Mouse (Mus musculus) MEL (cell line): ENCODE data around the gene Spdef. TPM values are rescaled to one million over a fixed set of nuclear protein-coding genes. Genes with fewer than 3 reads are reported as not detected.

Experiments used
- DNase-seq: peaks from one replicate; pipeline ENCODE4 v3.0.0; 2011; ENCODE audit warnings: low read depth, low spot score
- H3K27ac ChIP-seq: 2 replicates; pipeline ENCODE4 v1.5.1; 2012; ENCODE audit warnings: low read depth, mild to moderate bottlenecking, control low read depth, low read length, moderate library complexity; ENCODE audit not compliant: control insufficient read depth
- H3K27me3 ChIP-seq, 2 experiments: fragments of 150-350 bp in 1 of 2; sonication (generic) in 1 of 2; 2 replicates each; pipeline ENCODE4 v1.6.1; 2012; ENCODE audit warnings: low read length in 2 of 2, mild to moderate bottlenecking in 2 of 2, improper control_type of control experiment in 1 of 2, moderate library complexity in 1 of 2; ENCODE audit not compliant: insufficient read depth in 2 of 2, control insufficient read depth in 1 of 2
- H3K36me3 ChIP-seq, 2 experiments: 2 replicates each; pipeline ENCODE4 v1.6.1; 2012 to 2014; ENCODE audit warnings: low read length in 2 of 2, improper control_type of control experiment in 1 of 2, inconsistent platforms in 1 of 2, mild to moderate bottlenecking in 1 of 2; ENCODE audit not compliant: insufficient read depth in 2 of 2, control insufficient read depth in 1 of 2
- H3K4me1 ChIP-seq, 2 experiments: fragments of 150-350 bp in 1 of 2; sonication (generic) in 1 of 2; 2 replicates each; pipeline ENCODE4 v1.6.1; 2012; ENCODE audit warnings: low read length in 2 of 2, improper control_type of control experiment in 1 of 2, mild to moderate bottlenecking in 1 of 2; ENCODE audit not compliant: insufficient read depth in 2 of 2, control insufficient read depth in 1 of 2
- H3K4me3 ChIP-seq, 2 experiments: fragments of 150-350 bp in 1 of 2; sonication (generic) in 1 of 2; 2 replicates each; pipeline ENCODE4 v1.5.1; 2012; ENCODE audit warnings: low read depth in 2 of 2, low read length in 2 of 2, mild to moderate bottlenecking in 2 of 2, moderate library complexity in 2 of 2, control low read depth in 1 of 2, improper control_type of control experiment in 1 of 2; ENCODE audit not compliant: control insufficient read depth in 1 of 2, insufficient read depth in 1 of 2
- H3K79me2 ChIP-seq: 2 replicates; pipeline ENCODE4 v1.6.1; 2012; ENCODE audit warnings: mild to moderate bottlenecking, low read length, moderate library complexity; ENCODE audit not compliant: control insufficient read depth, poor library complexity, insufficient read depth
- H3K9ac ChIP-seq: 2 replicates; pipeline ENCODE4 v1.6.1; 2012; ENCODE audit warnings: low read depth, mild to moderate bottlenecking, control low read depth, low read length, moderate library complexity; ENCODE audit not compliant: control insufficient read depth, poor library complexity, severe bottlenecking
- H3K9me3 ChIP-seq: fragments of 150-350 bp; sonication (generic); replicated peaks from 2 replicates; pipeline ENCODE4 v1.6.1; 2012; ENCODE audit warnings: mild to moderate bottlenecking, low read length, improper control_type of control experiment, moderate library complexity; ENCODE audit not compliant: insufficient read depth
- CHD1 ChIP-seq: IDR thresholded peaks from 2 replicates; pipeline ENCODE4 v1.6.1; 2012; ENCODE audit warnings: low read depth, mild to moderate bottlenecking, inconsistent platforms, low read length, improper control_type of control experiment
- CHD2 ChIP-seq: IDR thresholded peaks from 2 replicates; pipeline ENCODE4 v1.6.1; 2011; ENCODE audit warnings: low read length, improper control_type of control experiment
- E2F4 ChIP-seq: IDR thresholded peaks from 2 replicates; pipeline ENCODE4 v1.6.1; 2011; ENCODE audit warnings: low read depth, low read length, improper control_type of control experiment, borderline replicate concordance
- ETS1 ChIP-seq: IDR thresholded peaks from 2 replicates; pipeline ENCODE4 v1.6.1; 2012; ENCODE audit warnings: low read depth, mild to moderate bottlenecking, inconsistent platforms, low read length, improper control_type of control experiment, moderate library complexity
- GATA1 ChIP-seq: IDR thresholded peaks from 2 replicates; pipeline ENCODE4 v1.6.1; 2011; ENCODE audit warnings: low read depth, low read length, improper control_type of control experiment
- HCFC1 ChIP-seq: IDR thresholded peaks from 2 replicates; pipeline ENCODE4 v1.6.1; 2012; ENCODE audit warnings: low read depth, mild to moderate bottlenecking, inconsistent platforms, low read length, improper control_type of control experiment, moderate library complexity
- JUND ChIP-seq: IDR thresholded peaks from 2 replicates; pipeline ENCODE4 v1.6.1; 2011; ENCODE audit warnings: low read depth, mild to moderate bottlenecking, improper control_type of control experiment, low read length
- MAX ChIP-seq: IDR thresholded peaks from 2 replicates; pipeline ENCODE4 v1.6.1; 2011; ENCODE audit warnings: low read length, improper control_type of control experiment
- MAZ ChIP-seq: IDR thresholded peaks from 2 replicates; pipeline ENCODE4 v1.6.1; 2012; ENCODE audit warnings: low read depth, mild to moderate bottlenecking, inconsistent platforms, low read length, improper control_type of control experiment
- MEF2A ChIP-seq: IDR thresholded peaks from 2 replicates; pipeline ENCODE4 v1.6.1; 2014; ENCODE audit warnings: low read depth, mild to moderate bottlenecking, inconsistent platforms, low read length, improper control_type of control experiment; ENCODE audit not compliant: poor library complexity, insufficient replicate concordance, severe bottlenecking; ENCODE audit errors: extremely low read depth
- MYC ChIP-seq: IDR thresholded peaks from 2 replicates; pipeline ENCODE4 v1.6.1; 2011; ENCODE audit warnings: low read depth, mild to moderate bottlenecking, low read length, improper control_type of control experiment, moderate library complexity
- POLR2AphosphoS2 ChIP-seq: IDR thresholded peaks from 2 replicates; pipeline ENCODE4 v1.6.1; 2011; ENCODE audit warnings: low read length, improper control_type of control experiment
- RAD21 ChIP-seq: IDR thresholded peaks from 2 replicates; pipeline ENCODE4 v1.6.1; 2011; ENCODE audit warnings: mild to moderate bottlenecking, low read depth, low read length, improper control_type of control experiment
- SMC3 ChIP-seq: IDR thresholded peaks from 2 replicates; pipeline ENCODE4 v1.6.1; 2011; ENCODE audit warnings: low read depth, low read length, improper control_type of control experiment
- TAL1 ChIP-seq: IDR thresholded peaks from 2 replicates; pipeline ENCODE4 v1.6.1; 2012; ENCODE audit warnings: mild to moderate bottlenecking, inconsistent platforms, low read length, moderate library complexity, mixed read lengths
- TCF12 ChIP-seq: IDR thresholded peaks from 2 replicates; pipeline ENCODE4 v1.6.1; 2014; ENCODE audit warnings: low read depth, mild to moderate bottlenecking, inconsistent platforms, low read length, improper control_type of control experiment, moderate library complexity
- UBTF ChIP-seq: IDR thresholded peaks from 2 replicates; pipeline ENCODE4 v1.6.1; 2012; ENCODE audit warnings: low read depth, mild to moderate bottlenecking, inconsistent platforms, low read length, improper control_type of control experiment, moderate library complexity, borderline replicate concordance; ENCODE audit not compliant: insufficient read depth
- USF1 ChIP-seq: IDR thresholded peaks from 2 replicates; pipeline ENCODE4 v1.6.1; 2014; ENCODE audit warnings: low read depth, mild to moderate bottlenecking, inconsistent platforms, low read length, improper control_type of control experiment, moderate library complexity
- USF2 ChIP-seq, 2 experiments: IDR thresholded peaks; 2 replicates each; pipeline ENCODE4 v1.6.1; 2011 to 2012; ENCODE audit warnings: improper control_type of control experiment in 2 of 2, low read length in 2 of 2, borderline replicate concordance in 1 of 2, inconsistent platforms in 1 of 2, low read depth in 1 of 2, mild to moderate bottlenecking in 1 of 2; ENCODE audit not compliant: insufficient read depth in 1 of 2
- ZC3H11A ChIP-seq: IDR thresholded peaks from 2 replicates; pipeline ENCODE4 v1.6.1; 2012; ENCODE audit warnings: low read depth, mild to moderate bottlenecking, inconsistent platforms, low read length, improper control_type of control experiment
- ZMIZ1 ChIP-seq: IDR thresholded peaks from 2 replicates; pipeline ENCODE4 v1.6.1; 2012; ENCODE audit warnings: low read depth, mild to moderate bottlenecking, inconsistent platforms, low read length, improper control_type of control experiment, moderate library complexity
- ZNF384 ChIP-seq: IDR thresholded peaks from 2 replicates; pipeline ENCODE4 v1.6.1; 2012; ENCODE audit warnings: low read depth, mild to moderate bottlenecking, inconsistent platforms, low read length, improper control_type of control experiment
- polyA plus RNA-seq, 2 experiments: library from polyadenylated mRNA; stranded (reverse) in 1 of 2; unstranded in 1 of 2; fragments of >175 nt in 1 of 2; fragments of >200 nt in 1 of 2; gene quantifications; 2 replicates each; pipeline versions ENCODE4 v1.2.1 to v1.2.4; 2012; ENCODE audit warnings: low replicate concordance in 2 of 2, low read depth in 1 of 2; ENCODE audit not compliant: insufficient read length in 2 of 2, insufficient read depth in 1 of 2, missing spikeins in 1 of 2
- total RNA-seq: library from RNA; depleted of rRNA; stranded (reverse); fragments of 300-350 nt; gene quantifications from 2 replicates; pipeline ENCODE4 v1.2.3, GENCODE M21; 2012

Spdef gene
- total and polyA plus RNA-seq, 3 experiments: 0.11 TPM; not detected in 2

DNA sequence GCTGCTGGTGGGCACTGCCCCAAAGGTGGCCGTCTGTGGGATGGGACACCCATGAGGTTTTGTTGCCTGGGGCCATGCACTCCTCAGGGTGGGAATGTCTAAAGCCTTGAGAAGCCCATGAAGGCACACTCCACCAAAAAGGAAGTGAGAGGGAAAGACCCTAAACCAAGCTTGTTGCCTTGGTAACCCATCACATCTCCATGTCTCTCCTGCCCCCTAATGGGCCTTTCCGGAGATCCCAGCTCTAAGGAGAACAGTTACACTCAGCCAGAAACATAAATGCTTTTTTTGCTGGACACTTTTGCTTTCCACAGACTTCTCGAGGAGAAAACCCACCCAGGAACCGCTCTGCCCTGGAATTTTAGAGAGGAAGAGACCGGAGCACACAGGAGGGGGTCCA lies 10.5 kb downstream of the Spdef start:
- H3K27me3 ChIP-seq: no peaks in the 10 kb centered on the region; a peak in 1 of 4 replicates
- no peak overlapping the region for H3K9ac ChIP-seq
- H3K4me3 ChIP-seq: no peak overlapping the region
- TF ChIP-seq HCFC1 (no peak), POLR2AphosphoS2 (no peak), ZNF384 (no peak), MYC (no peak), MEF2A (no peak), RAD21 (no peak), USF1 (no peak), CHD2 (no peak), E2F4 (no peak), MAX (no peak)
- H3K4me1 ChIP-seq: 0 out of 4 replicates have a peak, but pooled peaks cover 0 to 2% of the 10 kb centered on the region in 2 experiments
- no peaks in the 10 kb centered on the region for H3K9me3 ChIP-seq
- no peaks in the 10 kb centered on the region for H3K79me2 ChIP-seq
- no peaks in the 10 kb centered on the region for H3K36me3 ChIP-seq
- no peak for DNase-seq
- no peak overlapping the region for H3K27ac ChIP-seq

DNA sequence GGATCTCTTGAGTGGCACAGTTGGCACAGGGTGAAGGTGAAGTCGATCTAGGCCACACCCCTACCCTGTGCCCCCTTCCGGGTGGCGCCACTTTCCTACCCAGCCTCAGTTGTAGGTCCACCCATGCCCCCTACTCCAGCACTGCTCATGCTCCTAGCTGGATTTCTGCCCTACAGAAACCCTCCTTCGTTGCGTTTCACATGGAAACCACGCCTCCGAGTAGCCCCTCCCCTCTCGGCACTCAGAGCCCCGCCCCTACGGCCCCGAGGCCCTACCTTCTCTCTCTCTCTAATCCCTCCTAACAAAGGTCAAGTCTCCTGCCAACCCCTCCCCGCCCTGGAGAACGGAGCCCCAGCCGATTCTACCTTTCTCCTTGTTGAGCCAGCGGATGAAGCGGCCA lies 12.0 kb downstream of the Spdef start:
- H3K9me3 ChIP-seq: no peaks in the 10 kb centered on the region
- H3K36me3 ChIP-seq: no peaks in the 10 kb centered on the region
- H3K79me2 ChIP-seq: no peaks in the 10 kb centered on the region
- H3K27ac ChIP-seq: no peak overlapping the region
- 0 out of 4 replicates have a peak, but pooled peaks cover 0 to 2% of the 10 kb centered on the region in 2 experiments for H3K4me1 ChIP-seq
- no peak overlapping the region for H3K4me3 ChIP-seq
- no peak overlapping the region for H3K9ac ChIP-seq
- no peak for DNase-seq
- no peaks in the 10 kb centered on the region; a peak in 1 of 4 replicates for H3K27me3 ChIP-seq
- TF ChIP-seq RAD21: no peak
- TF ChIP-seq MAX: no peak
- TF ChIP-seq TAL1: no peak
- no peak for TF ChIP-seq POLR2AphosphoS2
- no peak for TF ChIP-seq JUND
- TF ChIP-seq MAZ: no peak
- TF ChIP-seq USF2 (IDR thresholded peaks at IDR 0.05; ENCODE audit: borderline replicate concordance in 1 of 2, insufficient read depth in 1 of 2, low read depth in 1 of 2, low read length in 2 of 2): no peak
- no peak for TF ChIP-seq SMC3
- no peak for TF ChIP-seq TCF12
- no peak for TF ChIP-seq ETS1
- no peak for TF ChIP-seq UBTF
- no peak for TF ChIP-seq ZMIZ1
- TF ChIP-seq GATA1: no peak
- TF ChIP-seq HCFC1: no peak
- TF ChIP-seq CHD1: no peak
- no peak for TF ChIP-seq ZC3H11A
